Mouse (Mus musculus) MEL (cell line): ENCODE measurements around the gene Uchl4. TPM values are rescaled to one million over a fixed set of nuclear protein-coding genes. Genes with fewer than 3 reads are reported as not detected.

Experiments
- DNase-seq: peaks from one replicate; pipeline ENCODE4 v3.0.0; 2011; ENCODE audit warnings: low read depth, low spot score
- H3K27ac ChIP-seq: 2 replicates; pipeline ENCODE4 v1.5.1; 2012; ENCODE audit warnings: low read depth, mild to moderate bottlenecking, control low read depth, low read length, moderate library complexity; ENCODE audit not compliant: control insufficient read depth
- H3K27me3 ChIP-seq, 2 experiments: fragments of 150-350 bp in 1 of 2; sonication (generic) in 1 of 2; 2 replicates each; pipeline ENCODE4 v1.6.1; 2012; ENCODE audit warnings: low read length in 2 of 2, mild to moderate bottlenecking in 2 of 2, improper control_type of control experiment in 1 of 2, moderate library complexity in 1 of 2; ENCODE audit not compliant: insufficient read depth in 2 of 2, control insufficient read depth in 1 of 2
- H3K36me3 ChIP-seq, 2 experiments: 2 replicates each; pipeline ENCODE4 v1.6.1; 2012 to 2014; ENCODE audit warnings: low read length in 2 of 2, improper control_type of control experiment in 1 of 2, inconsistent platforms in 1 of 2, mild to moderate bottlenecking in 1 of 2; ENCODE audit not compliant: insufficient read depth in 2 of 2, control insufficient read depth in 1 of 2
- H3K4me1 ChIP-seq, 2 experiments: fragments of 150-350 bp in 1 of 2; sonication (generic) in 1 of 2; 2 replicates each; pipeline ENCODE4 v1.6.1; 2012; ENCODE audit warnings: low read length in 2 of 2, improper control_type of control experiment in 1 of 2, mild to moderate bottlenecking in 1 of 2; ENCODE audit not compliant: insufficient read depth in 2 of 2, control insufficient read depth in 1 of 2
- H3K4me3 ChIP-seq, 2 experiments: fragments of 150-350 bp in 1 of 2; sonication (generic) in 1 of 2; 2 replicates each; pipeline ENCODE4 v1.5.1; 2012; ENCODE audit warnings: low read depth in 2 of 2, low read length in 2 of 2, mild to moderate bottlenecking in 2 of 2, moderate library complexity in 2 of 2, control low read depth in 1 of 2, improper control_type of control experiment in 1 of 2; ENCODE audit not compliant: control insufficient read depth in 1 of 2, insufficient read depth in 1 of 2
- H3K79me2 ChIP-seq: 2 replicates; pipeline ENCODE4 v1.6.1; 2012; ENCODE audit warnings: mild to moderate bottlenecking, low read length, moderate library complexity; ENCODE audit not compliant: control insufficient read depth, poor library complexity, insufficient read depth
- H3K9ac ChIP-seq: 2 replicates; pipeline ENCODE4 v1.6.1; 2012; ENCODE audit warnings: low read depth, mild to moderate bottlenecking, control low read depth, low read length, moderate library complexity; ENCODE audit not compliant: control insufficient read depth, poor library complexity, severe bottlenecking
- H3K9me3 ChIP-seq: fragments of 150-350 bp; sonication (generic); replicated peaks from 2 replicates; pipeline ENCODE4 v1.6.1; 2012; ENCODE audit warnings: mild to moderate bottlenecking, low read length, improper control_type of control experiment, moderate library complexity; ENCODE audit not compliant: insufficient read depth
- BHLHE40 ChIP-seq: IDR thresholded peaks from 2 replicates; pipeline ENCODE4 v1.6.1; 2012; ENCODE audit warnings: low read depth, mild to moderate bottlenecking, inconsistent platforms, low read length, improper control_type of control experiment, borderline replicate concordance
- CHD1 ChIP-seq: IDR thresholded peaks from 2 replicates; pipeline ENCODE4 v1.6.1; 2012; ENCODE audit warnings: low read depth, mild to moderate bottlenecking, inconsistent platforms, low read length, improper control_type of control experiment
- CTCF ChIP-seq, 3 experiments: IDR thresholded peaks in 2 of 3; conservative IDR thresholded peaks in 1 of 3; 2 replicates each; pipeline ENCODE4 v1.5.1; 2011 to 2012; ENCODE audit warnings: low read length in 3 of 3, low read depth in 2 of 3, mild to moderate bottlenecking in 2 of 3, improper control_type of control experiment in 1 of 3, inconsistent platforms in 1 of 3, mixed read lengths in 1 of 3, moderate library complexity in 1 of 3; ENCODE audit not compliant: control insufficient read depth in 1 of 3, insufficient read depth in 1 of 3, poor library complexity in 1 of 3, severe bottlenecking in 1 of 3
- EP300 ChIP-seq, 2 experiments: IDR thresholded peaks; 2 replicates each; pipeline ENCODE4 v1.6.1; 2011; ENCODE audit warnings: improper control_type of control experiment in 2 of 2, low read length in 2 of 2, low read depth in 1 of 2, mild to moderate bottlenecking in 1 of 2
- GABPA ChIP-seq: IDR thresholded peaks from 2 replicates; pipeline ENCODE4 v1.6.1; 2012; ENCODE audit warnings: low read depth, mild to moderate bottlenecking, inconsistent platforms, low read length, improper control_type of control experiment, moderate library complexity
- GATA1 ChIP-seq: IDR thresholded peaks from 2 replicates; pipeline ENCODE4 v1.6.1; 2011; ENCODE audit warnings: low read depth, low read length, improper control_type of control experiment
- MAFK ChIP-seq: IDR thresholded peaks from 2 replicates; pipeline ENCODE4 v1.6.1; 2011; ENCODE audit warnings: low read depth, mild to moderate bottlenecking, low read length, improper control_type of control experiment, borderline replicate concordance
- MAX ChIP-seq: IDR thresholded peaks from 2 replicates; pipeline ENCODE4 v1.6.1; 2011; ENCODE audit warnings: low read length, improper control_type of control experiment
- MAZ ChIP-seq: IDR thresholded peaks from 2 replicates; pipeline ENCODE4 v1.6.1; 2012; ENCODE audit warnings: low read depth, mild to moderate bottlenecking, inconsistent platforms, low read length, improper control_type of control experiment
- MEF2A ChIP-seq: IDR thresholded peaks from 2 replicates; pipeline ENCODE4 v1.6.1; 2014; ENCODE audit warnings: low read depth, mild to moderate bottlenecking, inconsistent platforms, low read length, improper control_type of control experiment; ENCODE audit not compliant: poor library complexity, insufficient replicate concordance, severe bottlenecking; ENCODE audit errors: extremely low read depth
- MYB ChIP-seq: IDR thresholded peaks from 2 replicates; pipeline ENCODE4 v1.6.1; 2011; ENCODE audit warnings: mild to moderate bottlenecking, low read depth, low read length, improper control_type of control experiment
- MYC ChIP-seq: IDR thresholded peaks from 2 replicates; pipeline ENCODE4 v1.6.1; 2011; ENCODE audit warnings: low read depth, mild to moderate bottlenecking, low read length, improper control_type of control experiment, moderate library complexity
- NELFE ChIP-seq: IDR thresholded peaks from 2 replicates; pipeline ENCODE4 v1.6.1; 2011; ENCODE audit warnings: low read depth, low read length, improper control_type of control experiment
- NRF1 ChIP-seq: IDR thresholded peaks from 2 replicates; pipeline ENCODE4 v1.6.1; 2014; ENCODE audit warnings: low read depth, mild to moderate bottlenecking, inconsistent platforms, low read length, improper control_type of control experiment, moderate library complexity; ENCODE audit not compliant: poor library complexity, insufficient read depth, severe bottlenecking
- POLR2A ChIP-seq, 2 experiments: IDR thresholded peaks; 2 replicates each; pipeline ENCODE4 v1.6.1; 2011 to 2012; ENCODE audit warnings: low read length in 2 of 2, mild to moderate bottlenecking in 2 of 2, control low read depth in 1 of 2, improper control_type of control experiment in 1 of 2, low read depth in 1 of 2, moderate library complexity in 1 of 2; ENCODE audit not compliant: control insufficient read depth in 1 of 2, insufficient read depth in 1 of 2, poor library complexity in 1 of 2
- POLR2AphosphoS2 ChIP-seq: IDR thresholded peaks from 2 replicates; pipeline ENCODE4 v1.6.1; 2011; ENCODE audit warnings: low read length, improper control_type of control experiment
- RCOR1 ChIP-seq: IDR thresholded peaks from 2 replicates; pipeline ENCODE4 v1.6.1; 2012; ENCODE audit warnings: low read depth, mild to moderate bottlenecking, inconsistent platforms, low read length, improper control_type of control experiment
- SIN3A ChIP-seq: IDR thresholded peaks from 2 replicates; pipeline ENCODE4 v1.6.1; 2012; ENCODE audit warnings: low read length, improper control_type of control experiment, inconsistent platforms
- TBP ChIP-seq: IDR thresholded peaks from 2 replicates; pipeline ENCODE4 v1.8.0; 2011; ENCODE audit warnings: low read depth, low read length, improper control_type of control experiment
- USF1 ChIP-seq: IDR thresholded peaks from 2 replicates; pipeline ENCODE4 v1.6.1; 2014; ENCODE audit warnings: low read depth, mild to moderate bottlenecking, inconsistent platforms, low read length, improper control_type of control experiment, moderate library complexity
- USF2 ChIP-seq, 2 experiments: IDR thresholded peaks; 2 replicates each; pipeline ENCODE4 v1.6.1; 2011 to 2012; ENCODE audit warnings: improper control_type of control experiment in 2 of 2, low read length in 2 of 2, borderline replicate concordance in 1 of 2, inconsistent platforms in 1 of 2, low read depth in 1 of 2, mild to moderate bottlenecking in 1 of 2; ENCODE audit not compliant: insufficient read depth in 1 of 2
- ZC3H11A ChIP-seq: IDR thresholded peaks from 2 replicates; pipeline ENCODE4 v1.6.1; 2012; ENCODE audit warnings: low read depth, mild to moderate bottlenecking, inconsistent platforms, low read length, improper control_type of control experiment
- ZKSCAN1 ChIP-seq: IDR thresholded peaks from 2 replicates; pipeline ENCODE4 v1.6.1; 2012; ENCODE audit warnings: low read depth, mild to moderate bottlenecking, inconsistent platforms, low read length, improper control_type of control experiment, moderate library complexity
- ZMIZ1 ChIP-seq: IDR thresholded peaks from 2 replicates; pipeline ENCODE4 v1.6.1; 2012; ENCODE audit warnings: low read depth, mild to moderate bottlenecking, inconsistent platforms, low read length, improper control_type of control experiment, moderate library complexity
- polyA plus RNA-seq, 2 experiments: library from polyadenylated mRNA; stranded (reverse) in 1 of 2; unstranded in 1 of 2; fragments of >175 nt in 1 of 2; fragments of >200 nt in 1 of 2; gene quantifications; 2 replicates each; pipeline versions ENCODE4 v1.2.1 to v1.2.4; 2012; ENCODE audit warnings: low replicate concordance in 2 of 2, low read depth in 1 of 2; ENCODE audit not compliant: insufficient read length in 2 of 2, insufficient read depth in 1 of 2, missing spikeins in 1 of 2
- total RNA-seq: library from RNA; depleted of rRNA; stranded (reverse); fragments of 300-350 nt; gene quantifications from 2 replicates; pipeline ENCODE4 v1.2.3, GENCODE M21; 2012

Gene Uchl4
- total and polyA plus RNA-seq, 3 experiments, result 0.27 to 7.4 TPM; not detected in 1

DNA sequence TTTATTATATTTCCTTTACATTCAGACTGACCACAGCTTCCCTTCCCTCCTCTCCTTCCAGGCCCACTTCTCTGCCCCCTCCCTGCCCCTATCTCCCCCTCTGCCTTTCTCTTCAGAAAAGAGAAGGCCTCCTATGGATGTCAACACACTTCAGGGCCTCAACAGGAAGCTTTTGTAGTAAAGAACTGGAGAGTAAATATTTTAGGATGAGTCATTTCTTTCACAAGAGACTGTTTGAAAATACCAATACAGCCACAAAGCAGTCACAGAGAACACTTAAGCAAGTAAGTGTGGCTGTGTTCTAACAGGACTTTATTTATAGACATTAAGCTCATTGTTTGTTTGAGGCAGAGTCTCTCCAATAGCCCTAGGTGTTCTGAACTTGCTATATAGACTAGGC, 32.7 kb upstream of the Uchl4 start:
- no peak for TF ChIP-seq SIN3A
- no peak for TF ChIP-seq MAZ
- TF ChIP-seq ZMIZ1, result no peak
- no peak for TF ChIP-seq GATA1
- no peak for TF ChIP-seq TBP
- TF ChIP-seq POLR2AphosphoS2, result no peak
- no peak for TF ChIP-seq USF2 (IDR thresholded peaks at IDR 0.05; ENCODE audit: borderline replicate concordance in 1 of 2, insufficient read depth in 1 of 2, low read depth in 1 of 2, low read length in 2 of 2)
- no peak for TF ChIP-seq USF1
- no peak for TF ChIP-seq CTCF (IDR thresholded peaks at IDR 0.05 in 2 of 3, conservative IDR thresholded peaks at IDR 0.05 in 1 of 3; ENCODE audit: control insufficient read depth in 1 of 3, insufficient read depth in 1 of 3, low read depth in 2 of 3, low read length in 3 of 3, poor library complexity in 1 of 3, severe bottlenecking in 1 of 3)
- no peak for TF ChIP-seq ZKSCAN1
- no peak for TF ChIP-seq BHLHE40
- TF ChIP-seq GABPA, result no peak
- no peak for TF ChIP-seq MYC
- TF ChIP-seq ZC3H11A, result no peak
- no peak for TF ChIP-seq MYB
- TF ChIP-seq, all 39 proteins: peak for 0
- Histone ChIP-seq H3K4me3 (no peak overlapping the region), H3K27ac (no peak overlapping the region), H3K9ac (no peak overlapping the region), H3K4me1 (no peaks in the 10 kb centered on the region), H3K36me3 (no peaks in the 10 kb centered on the region; a peak in 2 of 4 replicates), H3K27me3 (no peaks in the 10 kb centered on the region), H3K9me3 (no peaks in the 10 kb centered on the region), H3K79me2 (no peaks in the 10 kb centered on the region)
- DNase-seq, result no peak

DNA sequence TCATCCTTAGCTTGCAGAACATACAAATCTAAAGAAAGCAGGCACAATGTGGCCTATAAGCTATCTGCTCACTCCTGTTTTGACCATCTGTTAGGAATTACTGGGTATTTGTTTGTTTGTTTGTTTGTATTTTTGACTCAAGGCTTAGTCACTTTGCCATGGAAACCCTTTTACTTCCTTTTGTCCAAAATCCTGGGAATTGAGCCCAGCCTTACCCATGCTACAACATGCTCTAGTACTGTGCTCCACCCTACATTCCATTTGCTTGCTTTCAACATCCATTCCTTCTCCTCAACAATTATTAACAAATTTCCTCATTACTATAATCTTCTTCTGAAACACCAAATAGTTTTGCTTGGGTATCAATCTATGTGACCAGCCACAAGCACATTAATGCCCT, 32.1 kb upstream of the Uchl4 start:
- no peak overlapping the region for H3K9ac ChIP-seq
- TF ChIP-seq GATA1 (no peak), POLR2AphosphoS2 (no peak), ZKSCAN1 (no peak), EP300 (IDR thresholded peaks at IDR 0.05; ENCODE audit: low read depth in 1 of 2, low read length in 2 of 2) (no peak), CHD1 (no peak), RCOR1 (no peak), MAX (no peak), ZC3H11A (no peak), MAFK (no peak), NELFE (no peak), MYB (no peak), POLR2A (IDR thresholded peaks at IDR 0.05; ENCODE audit: control insufficient read depth in 1 of 2, insufficient read depth in 1 of 2, low read depth in 1 of 2, low read length in 2 of 2, poor library complexity in 1 of 2) (no peak), NRF1 (no peak), TBP (no peak), MEF2A (no peak), USF1 (no peak)
- TF ChIP-seq, all 39 proteins: peak for 0
- Histone ChIP-seq H3K4me3 (no peak overlapping the region), H3K27me3 (no peaks in the 10 kb centered on the region), H3K27ac (no peak overlapping the region), H3K4me1 (no peaks in the 10 kb centered on the region), H3K36me3 (no peaks in the 10 kb centered on the region; a peak in 2 of 4 replicates), H3K79me2 (no peaks in the 10 kb centered on the region), H3K9me3 (no peaks in the 10 kb centered on the region)
- DNase-seq, result no peak
